Mouse (Mus musculus): ENCODE results near the gene Ano10. TPM values are rescaled to one million over a fixed set of nuclear protein-coding genes. Genes with fewer than 3 reads are reported as not detected.

Ano10 gene
- polyA plus RNA-seq, 1 experiment = 54.4 TPM

DNA sequence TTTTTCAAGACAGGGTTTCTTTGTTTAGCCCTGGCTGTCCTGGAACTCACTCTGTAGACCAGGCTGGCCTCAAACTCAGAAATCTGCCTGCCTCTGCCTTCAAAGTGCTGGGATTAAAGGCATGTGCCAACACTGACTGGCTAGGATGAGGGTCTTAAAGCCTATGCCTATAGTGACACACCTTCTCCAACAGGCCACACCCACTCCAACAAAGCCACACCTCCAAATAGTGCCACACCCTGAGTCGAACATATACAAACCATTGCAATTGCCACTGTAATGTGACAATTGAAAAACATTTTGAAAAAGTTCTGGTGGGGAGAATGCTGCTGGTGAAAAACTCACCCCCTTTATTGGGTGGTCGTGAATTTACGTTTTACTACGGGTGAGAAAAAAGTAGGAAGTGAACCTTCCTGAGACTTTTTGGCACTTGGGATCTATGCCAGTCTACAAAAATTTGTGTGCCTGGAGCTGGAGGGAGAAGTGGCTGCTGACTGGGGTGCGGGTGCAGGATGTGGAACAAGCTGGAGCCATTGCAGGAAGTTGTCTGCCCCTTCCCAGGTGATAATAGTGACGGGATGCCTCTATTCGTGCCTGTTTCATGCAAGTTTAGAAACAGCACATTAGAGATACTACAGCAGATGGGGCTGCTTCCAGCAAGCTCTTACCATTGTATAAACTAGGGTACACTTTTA, 18.2 kb upstream of the Ano10 start:
- TF ChIP-seq POLR2A (IDR thresholded peaks at IDR 0.05; ENCODE audit: low read depth, low read length) (no peak), CTCF (conservative IDR thresholded peaks at IDR 0.05; ENCODE audit: insufficient read depth, insufficient read length, low read depth, low read length) (no peak)
- DNase-seq = no peak
- 82% methylated on average over 7 of the region's 7 CpGs for WGBS

GRCm38 (mm10) chr9:122311051-122311760, 17.0 kb upstream of the Ano10 start:
- Histone ChIP-seq H3K27ac (ENCODE audit: insufficient read depth, low read depth, low read length) (no peak overlapping the region), H3K36me3 (ENCODE audit: control insufficient read depth, insufficient read depth, low read length) (no peaks in the 10 kb centered on the region), H3K27me3 (replicated peaks; ENCODE audit: control insufficient read depth, insufficient read depth, low read length) (no peaks in the 10 kb centered on the region), H3K4me1 (ENCODE audit: control insufficient read depth, insufficient read depth, low read length) (peaks cover 4% of the 10 kb centered on the region; the same call in 1 of the 2 replicates), H3K4me3 (ENCODE audit: insufficient read depth, low read depth, low read length) (no peak overlapping the region; the same call in 1 of the 2 replicates)
- 49% methylated on average over 7 of the region's 7 CpGs for WGBS
- TF ChIP-seq CTCF (conservative IDR thresholded peaks at IDR 0.05; ENCODE audit: insufficient read depth, insufficient read length, low read depth, low read length) = no peak
- no peak for TF ChIP-seq POLR2A (IDR thresholded peaks at IDR 0.05; ENCODE audit: low read depth, low read length)
- DNase-seq = peak; percentile 80

More for the DNA sequence above, 18.2 kb upstream of the Ano10 start:
- Histone ChIP-seq H3K27ac (ENCODE audit: insufficient read depth, low read depth, low read length) (no peak overlapping the region), H3K4me1 (ENCODE audit: control insufficient read depth, insufficient read depth, low read length) (peaks cover 4% of the 10 kb centered on the region; the same call in 1 of the 2 replicates), H3K27me3 (replicated peaks; ENCODE audit: control insufficient read depth, insufficient read depth, low read length) (no peaks in the 10 kb centered on the region), H3K4me3 (ENCODE audit: insufficient read depth, low read depth, low read length) (no peak overlapping the region), H3K36me3 (ENCODE audit: control insufficient read depth, insufficient read depth, low read length) (no peaks in the 10 kb centered on the region)

DNA sequence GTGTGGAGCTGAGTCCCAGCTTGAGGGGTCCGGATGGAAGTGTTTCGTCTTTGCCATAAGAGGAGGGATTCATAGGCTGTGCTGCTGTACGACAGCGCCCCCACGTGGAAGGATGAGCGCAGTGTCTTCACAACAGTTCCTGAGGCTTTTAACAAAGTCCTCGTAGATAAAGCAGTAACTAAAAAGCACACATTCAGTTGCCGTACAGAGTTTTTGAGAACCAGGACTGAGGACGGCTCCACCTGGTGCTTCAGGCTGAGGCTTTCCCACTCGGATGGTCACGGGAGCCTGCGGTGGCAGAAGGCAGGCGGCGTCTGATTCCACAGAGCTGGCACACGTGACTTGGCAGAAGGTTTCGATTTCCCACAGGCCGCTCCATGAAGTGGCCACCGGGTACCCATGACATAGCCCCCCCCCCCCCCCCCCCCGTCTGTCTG, 16.4 kb upstream of the Ano10 start:
- under 1% methylated on average over 19 of the region's 19 CpGs for WGBS
- no peak for TF ChIP-seq POLR2A (IDR thresholded peaks at IDR 0.05; ENCODE audit: low read depth, low read length)
- peak; percentile 99 for TF ChIP-seq CTCF (conservative IDR thresholded peaks at IDR 0.05; ENCODE audit: insufficient read depth, insufficient read length, low read depth, low read length)
- no peaks in the 10 kb centered on the region for H3K27me3 ChIP-seq (replicated peaks; ENCODE audit: control insufficient read depth, insufficient read depth, low read length)
- H3K36me3 ChIP-seq (ENCODE audit: control insufficient read depth, insufficient read depth, low read length) = no peaks in the 10 kb centered on the region
- H3K27ac ChIP-seq (ENCODE audit: insufficient read depth, low read depth, low read length) = peak overlapping the region; percentile 57
- H3K4me1 ChIP-seq (ENCODE audit: control insufficient read depth, insufficient read depth, low read length) = peaks cover 4% of the 10 kb centered on the region; the same call in 1 of the 2 replicates
- peak overlapping the region; percentile 88 for H3K4me3 ChIP-seq (ENCODE audit: insufficient read depth, low read depth, low read length)
- DNase-seq = peak; percentile 88

DNA sequence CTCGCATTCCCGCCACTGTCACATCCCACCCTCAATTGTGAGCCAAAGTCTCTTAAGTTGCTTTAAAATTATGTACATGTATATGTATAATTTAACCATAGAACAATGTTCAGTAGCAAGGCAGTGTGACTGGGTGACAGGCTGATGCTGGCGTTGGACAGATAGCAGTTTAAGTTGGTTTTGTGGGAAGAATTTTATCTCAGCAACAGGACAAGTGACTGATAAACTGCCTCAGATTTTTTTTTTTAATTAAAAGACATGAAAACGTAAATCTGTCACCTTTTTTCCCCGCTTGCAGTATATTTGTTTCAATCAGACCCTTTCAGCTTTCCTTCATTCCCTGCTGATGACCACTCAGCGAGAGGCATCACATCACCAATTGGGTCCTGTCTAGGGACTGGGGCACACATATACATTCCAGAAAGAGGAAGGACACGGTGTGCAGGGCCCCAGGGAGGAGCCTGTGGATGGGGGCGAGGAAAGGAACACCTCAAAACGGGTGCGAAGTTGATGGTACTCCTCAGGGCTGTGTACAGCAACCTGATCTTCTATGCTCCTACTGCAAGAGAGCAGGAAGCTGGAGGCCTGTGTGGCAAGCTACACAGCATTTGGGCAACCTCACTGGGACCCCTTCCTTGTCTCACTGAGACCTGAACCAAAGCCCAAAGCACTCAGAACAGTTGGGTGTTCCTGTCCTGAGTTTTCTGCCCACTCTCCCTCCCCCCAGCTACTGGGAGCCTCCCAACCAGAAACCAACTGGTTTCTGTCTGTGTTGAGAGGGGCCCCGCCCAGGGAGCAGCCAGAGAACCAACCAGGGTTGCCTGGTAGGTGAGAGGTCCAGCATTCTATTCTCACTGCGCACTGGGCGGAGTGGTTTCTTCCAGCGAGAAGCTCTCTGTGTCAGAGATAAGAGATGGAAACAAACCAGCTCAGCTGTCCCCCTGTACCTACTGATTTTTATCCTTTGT, 15.1 kb upstream of the Ano10 start:
- Histone ChIP-seq H3K36me3 (ENCODE audit: control insufficient read depth, insufficient read depth, low read length) (no peaks in the 10 kb centered on the region), H3K4me1 (ENCODE audit: control insufficient read depth, insufficient read depth, low read length) (peaks cover 4% of the 10 kb centered on the region; the same call in 1 of the 2 replicates), H3K27me3 (replicated peaks; ENCODE audit: control insufficient read depth, insufficient read depth, low read length) (no peaks in the 10 kb centered on the region), H3K4me3 (ENCODE audit: insufficient read depth, low read depth, low read length) (no peak overlapping the region), H3K27ac (ENCODE audit: insufficient read depth, low read depth, low read length) (no peak overlapping the region)
- WGBS = 73% methylated on average over 14 of the region's 14 CpGs
- TF ChIP-seq CTCF (conservative IDR thresholded peaks at IDR 0.05; ENCODE audit: insufficient read depth, insufficient read length, low read depth, low read length) (no peak), POLR2A (IDR thresholded peaks at IDR 0.05; ENCODE audit: low read depth, low read length) (no peak)
- no peak for DNase-seq

- Histone ChIP-seq H3K27ac (ENCODE audit: insufficient read depth, low read depth, low read length) (no peak overlapping the region), H3K4me3 (ENCODE audit: insufficient read depth, low read depth, low read length) (no peak overlapping the region), H3K36me3 (ENCODE audit: control insufficient read depth, insufficient read depth, low read length) (no peaks in the 10 kb centered on the region), H3K4me1 (ENCODE audit: control insufficient read depth, insufficient read depth, low read length) (no peaks in the 10 kb centered on the region), H3K27me3 (replicated peaks; ENCODE audit: control insufficient read depth, insufficient read depth, low read length) (no peaks in the 10 kb centered on the region)
- 94% methylated on average over 3 of the region's 3 CpGs for WGBS
- TF ChIP-seq POLR2A (IDR thresholded peaks at IDR 0.05; ENCODE audit: low read depth, low read length) (no peak), CTCF (conservative IDR thresholded peaks at IDR 0.05; ENCODE audit: insufficient read depth, insufficient read length, low read depth, low read length) (no peak)
- DNase-seq = no peak
These were observed 11.1 kb upstream of the Ano10 start for GRCm38 (mm10) chr9:122305302-122305701.

GRCm38 (mm10) chr9:122296169-122296568, 1.9 kb upstream of the Ano10 start:
- Histone ChIP-seq H3K4me3 (ENCODE audit: insufficient read depth, low read depth, low read length) (no peak overlapping the region), H3K4me1 (ENCODE audit: control insufficient read depth, insufficient read depth, low read length) (peaks cover 4% of the 10 kb centered on the region; the same call in 1 of the 2 replicates), H3K36me3 (ENCODE audit: control insufficient read depth, insufficient read depth, low read length) (no peaks in the 10 kb centered on the region), H3K27me3 (replicated peaks; ENCODE audit: control insufficient read depth, insufficient read depth, low read length) (no peaks in the 10 kb centered on the region), H3K27ac (ENCODE audit: insufficient read depth, low read depth, low read length) (no peak overlapping the region)
- WGBS = 93% methylated on average over 5 of the region's 5 CpGs
- TF ChIP-seq POLR2A (IDR thresholded peaks at IDR 0.05; ENCODE audit: low read depth, low read length) (no peak), CTCF (conservative IDR thresholded peaks at IDR 0.05; ENCODE audit: insufficient read depth, insufficient read length, low read depth, low read length) (no peak)
- DNase-seq = no peak

All from kidney, adult 2 months (tissue).